In genomic region chr19:27346501-27346900, GRCm38 (mm10) we compare ENCODE assay signal across 14 mouse cellular contexts. TPM values are rescaled to one million over a fixed set of nuclear protein-coding genes. Genes with fewer than 3 reads are reported as not detected.
"Had no signal": no experiment of that assay in that cellular context is flagged by ENCODE, and none has a peak within 500 bp of the region (broad histone marks: within the 10 kb centered on the region; RNA-seq: fewer than 3 reads in every experiment).

No protein-coding gene starts in this region.

- DNase-seq: lung, adult 2 months; lung, postnatal 10 days; right cerebral cortex, adult 18-20 months; thymus, adult 2 months; thymus, postnatal 25 days had no signal

- H3K9me3 ChIP-seq: limb, embryonic 10.5 days; liver, embryonic 15.5 days; midbrain, embryonic 12.5 days had no signal

- ATAC-seq: intestine, embryonic 16.5 days had no signal

- H3K4me2 ChIP-seq: liver, embryonic 11.5 days; liver, embryonic 15.5 days; midbrain, embryonic 12.5 days had no signal

- H3K27ac ChIP-seq: left cerebral cortex, adult 2 months; limb, embryonic 10.5 days; liver, embryonic 15.5 days; macrophage; midbrain, embryonic 12.5 days; stomach, postnatal 0 days had no signal

- H3K36me3 ChIP-seq: limb, embryonic 10.5 days; liver, embryonic 15.5 days; midbrain, embryonic 12.5 days had no signal

- H3K27me3 ChIP-seq: liver, embryonic 15.5 days; midbrain, embryonic 12.5 days had no signal

- H3K9ac ChIP-seq: liver, embryonic 15.5 days; midbrain, embryonic 12.5 days had no signal

- H3K4me1 ChIP-seq: limb, embryonic 10.5 days; liver, embryonic 15.5 days; midbrain, embryonic 12.5 days had no signal

- H3K4me3 ChIP-seq: left cerebral cortex, adult 2 months; limb, embryonic 10.5 days; liver, embryonic 15.5 days; megakaryocyte, embryonic 14.5 days; midbrain, embryonic 12.5 days had no signal

RNA-seq across cellular contexts. Expression of gene Kcnv2, which starts 24.1 kb away (rescaled TPM):
- polyA plus RNA-seq: liver, embryonic 15.5 days; macrophage had no signal
